Mouse (Mus musculus) gastrocnemius, postnatal 10 days (tissue): ENCODE data around the gene Ly86. TPM values are rescaled to one million over a fixed set of nuclear protein-coding genes. Genes with fewer than 3 reads are reported as not detected.

Experiments
- DNase-seq: peaks from one replicate; pipeline ENCODE4 v3.0.0; 2021; ENCODE audit warnings: mixed read lengths
- long read RNA-seq, 2 experiments: library from polyadenylated mRNA; stranded (forward); transcript quantifications; one replicate each; pipeline ENCODE4 v2.0.0; 2021
- total RNA-seq, 2 experiments: library from RNA; stranded (reverse); gene quantifications; 2 replicates each; pipeline ENCODE4 v1.2.3; 2021

Ly86 gene
- total RNA-seq = 1 to 10 TPM; 1.3 to 2.3 TPM
- long read RNA-seq, experiment 1, partial matches to known transcripts = 0 of 1 reads
- long read RNA-seq, experiment 1, other reads (novel, unspliced or antisense) = 0 of 1 reads
- long read RNA-seq, experiment 2 = 0 reads

GRCm38 (mm10) chr13:37344909-37345772, at the start of gene Ly86:
Ly86 (plus strand) TSS chr13:37345208.
- DNase-seq = no peak

DNA sequence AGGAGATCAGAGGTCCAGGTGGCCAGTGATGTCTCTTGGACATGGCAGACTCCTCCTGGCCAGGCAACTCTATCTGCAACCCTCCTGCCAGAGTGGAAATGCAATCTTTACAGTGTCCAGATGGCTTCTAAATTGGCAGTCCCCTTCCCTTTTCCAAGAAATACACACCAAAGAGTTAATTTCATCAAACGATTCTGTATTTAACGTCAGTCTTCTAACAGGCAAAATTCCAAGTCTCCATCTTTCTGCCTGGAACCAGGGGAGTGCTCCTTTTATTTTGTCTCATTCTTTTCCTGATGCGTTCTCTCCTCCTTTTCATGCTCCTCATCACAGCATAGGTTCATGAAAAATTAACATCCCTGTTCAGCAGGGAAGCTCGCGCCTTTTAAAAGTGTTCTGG, 47.1 kb upstream of the Ly86 start:
- DNase-seq = no peak

DNA sequence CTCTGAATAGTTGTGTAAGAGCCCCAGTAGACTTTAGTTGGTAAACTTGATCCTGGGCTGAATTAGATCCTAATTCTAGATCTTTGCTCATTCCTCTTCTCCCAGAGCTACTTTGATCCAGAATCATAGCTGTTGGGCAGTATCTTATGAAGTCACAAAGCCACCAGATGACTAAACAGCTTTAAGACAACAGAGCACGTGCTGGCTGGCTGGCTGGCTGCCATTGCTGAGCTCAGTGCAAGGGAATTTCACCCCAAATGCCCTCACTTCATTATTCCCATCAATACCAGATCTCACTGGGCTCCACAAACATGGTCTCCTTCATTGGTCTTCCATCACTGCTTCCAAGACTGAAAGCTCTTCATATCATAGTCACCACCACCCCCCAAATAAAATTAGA, 46.2 kb upstream of the Ly86 start:
- no peak for DNase-seq

- DNase-seq = no peak
Observed at GRCm38 (mm10) chr13:37302877-37303276, 42.1 kb upstream of the Ly86 start.

DNA sequence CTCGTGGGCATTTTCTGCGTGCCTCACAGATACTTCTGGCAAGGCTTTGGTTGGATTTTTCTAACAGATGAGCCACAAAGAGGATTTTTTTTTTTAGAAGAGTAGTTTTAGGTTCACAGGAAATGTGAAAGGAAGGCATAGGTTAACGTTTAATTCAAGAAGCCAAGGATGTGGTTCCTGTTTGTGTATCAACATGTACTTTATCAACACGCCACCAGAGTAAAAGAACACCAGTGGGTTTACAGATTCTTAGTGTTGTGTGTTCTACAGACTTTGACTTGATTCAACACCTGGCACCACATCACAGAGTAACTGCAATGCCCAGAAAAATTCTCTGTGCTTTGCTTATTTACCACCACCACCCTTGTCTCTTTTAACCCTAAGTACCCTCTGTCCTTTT, 37.0 kb upstream of the Ly86 start:
- DNase-seq = no peak

DNA sequence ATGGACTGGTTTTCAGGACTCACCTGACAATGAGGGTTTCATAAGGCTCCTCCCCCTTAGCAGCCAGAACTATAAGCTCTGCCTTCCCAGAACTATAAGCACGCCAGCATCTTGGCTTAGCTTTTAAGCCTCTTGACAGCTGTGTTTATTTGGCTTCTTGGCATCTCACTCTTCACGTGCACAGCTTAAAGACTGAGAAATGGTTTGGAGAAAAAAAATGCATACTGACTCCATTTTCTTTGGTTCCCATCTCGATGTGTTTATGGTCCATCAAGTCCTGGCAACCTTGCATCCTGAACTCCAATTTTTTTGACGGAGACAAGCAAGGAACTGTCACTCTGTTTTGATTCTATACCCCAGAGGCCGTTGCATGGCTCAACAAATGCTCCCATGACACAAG, 35.7 kb upstream of the Ly86 start:
- no peak for DNase-seq

DNA sequence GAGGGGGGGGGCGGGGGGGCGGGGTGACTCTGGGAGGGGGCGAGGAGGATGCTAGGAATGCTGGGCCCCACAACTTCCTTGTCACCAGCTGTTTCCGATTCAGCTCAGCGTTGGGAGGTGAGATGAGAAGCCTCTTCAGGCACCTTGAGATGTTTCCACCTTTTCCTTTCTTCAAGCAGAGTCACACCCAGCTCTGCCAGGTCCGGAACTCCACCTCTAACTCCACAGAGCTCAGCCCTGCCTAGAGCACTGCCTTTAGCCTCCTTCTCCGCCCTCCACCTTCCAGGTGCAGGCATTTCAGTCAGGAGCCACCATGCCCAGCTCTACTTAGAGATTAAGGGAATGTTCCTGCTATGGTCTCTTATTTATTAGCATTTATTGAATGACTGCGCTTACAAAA, 34.7 kb upstream of the Ly86 start:
- DNase-seq = no peak

DNA sequence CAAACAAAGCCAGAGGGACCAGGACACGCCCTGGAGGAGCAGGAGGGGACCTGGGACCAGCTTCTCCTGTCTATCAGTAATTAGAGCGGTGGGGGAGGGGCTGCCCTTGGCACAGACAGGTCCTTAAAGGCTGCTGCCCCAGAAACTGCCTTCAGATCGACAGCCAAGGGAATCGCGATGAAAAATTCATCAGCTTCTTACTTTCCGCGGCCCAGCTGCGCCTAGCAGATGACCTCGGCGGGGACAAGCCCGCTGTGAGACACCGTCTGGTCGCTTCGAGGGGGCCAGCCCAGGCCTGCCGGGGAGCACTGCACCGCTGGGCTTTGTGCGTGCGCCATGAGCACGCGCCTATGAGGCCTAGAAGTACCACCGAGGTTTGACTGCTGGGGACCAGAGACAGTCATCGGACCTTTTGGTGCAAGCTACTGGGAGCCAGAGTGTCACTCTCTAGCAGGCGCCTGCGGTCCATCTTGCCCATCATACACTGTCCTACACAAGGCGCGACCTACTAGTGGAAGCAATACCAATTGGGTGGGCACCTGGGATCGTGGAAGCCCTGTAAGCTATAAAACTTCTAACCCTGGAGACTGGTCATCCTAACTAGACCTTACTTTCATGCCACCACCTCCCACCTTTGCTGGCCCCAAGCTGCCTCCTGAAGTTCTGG, 33.3 kb upstream of the Ly86 start:
- DNase-seq = peak; percentile 14

- peak; percentile 87 for DNase-seq
Observed at GRCm38 (mm10) chr13:37312222-37312928, 32.6 kb upstream of the Ly86 start.

DNA sequence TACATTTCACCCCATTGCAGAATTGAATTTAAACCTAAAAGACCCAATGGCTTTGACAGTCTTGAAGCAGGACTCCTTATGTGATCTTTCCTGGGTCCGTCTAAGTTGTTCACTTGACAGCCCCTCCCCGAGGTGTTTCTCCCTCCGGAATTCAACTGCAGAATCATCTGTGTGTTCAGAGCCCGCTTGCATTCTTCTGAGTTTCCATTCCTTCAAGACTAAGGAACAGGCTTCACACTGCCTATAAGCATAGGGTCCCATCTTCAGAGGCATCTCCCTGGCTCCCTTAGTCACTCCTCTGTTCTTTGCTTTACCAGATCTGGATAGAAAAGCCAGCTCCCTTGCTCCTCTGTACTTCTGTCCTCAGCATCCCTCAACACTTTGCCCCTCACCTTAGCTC, 32.1 kb upstream of the Ly86 start:
- DNase-seq = no peak

DNA sequence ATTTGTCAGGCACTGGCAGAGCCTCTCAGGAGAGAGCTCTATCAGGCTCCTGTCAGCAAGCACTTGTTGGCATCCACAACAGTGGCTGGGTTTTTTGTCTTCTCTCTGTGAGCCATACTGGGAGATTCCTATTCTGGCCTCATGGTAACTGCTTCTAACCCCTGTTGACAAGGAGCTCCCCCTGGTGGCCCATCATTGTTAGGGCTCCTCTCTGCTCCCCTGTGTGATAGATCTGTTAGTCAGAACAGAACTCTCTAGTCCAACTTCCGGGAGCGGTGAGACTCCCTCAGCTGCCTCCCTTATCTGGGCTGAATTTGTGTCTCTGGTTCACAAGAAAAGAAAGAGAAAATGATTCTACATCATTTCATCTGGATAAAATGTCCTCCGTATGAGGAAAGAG, 19.5 kb upstream of the Ly86 start:
- DNase-seq = peak; percentile 64

DNA sequence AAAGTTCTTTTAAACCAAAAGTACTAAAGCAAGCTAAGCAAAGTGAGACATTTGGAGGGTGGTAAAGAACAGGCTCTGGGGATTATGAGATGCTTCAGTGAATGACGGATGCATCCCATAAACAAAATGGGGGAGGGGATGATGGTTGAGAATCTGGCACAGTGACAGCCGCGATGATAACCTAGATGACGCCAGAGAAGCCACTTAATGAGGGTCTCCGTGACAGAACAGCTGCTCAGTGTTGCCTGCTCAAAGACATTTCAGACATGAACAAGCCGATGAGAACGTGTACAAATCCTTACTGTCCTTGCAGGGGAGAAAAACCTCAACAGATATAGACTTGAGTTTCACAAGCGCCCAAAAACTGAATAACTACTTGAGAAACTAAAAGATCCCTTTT, 15.3 kb upstream of the Ly86 start:
- no peak for DNase-seq

DNA sequence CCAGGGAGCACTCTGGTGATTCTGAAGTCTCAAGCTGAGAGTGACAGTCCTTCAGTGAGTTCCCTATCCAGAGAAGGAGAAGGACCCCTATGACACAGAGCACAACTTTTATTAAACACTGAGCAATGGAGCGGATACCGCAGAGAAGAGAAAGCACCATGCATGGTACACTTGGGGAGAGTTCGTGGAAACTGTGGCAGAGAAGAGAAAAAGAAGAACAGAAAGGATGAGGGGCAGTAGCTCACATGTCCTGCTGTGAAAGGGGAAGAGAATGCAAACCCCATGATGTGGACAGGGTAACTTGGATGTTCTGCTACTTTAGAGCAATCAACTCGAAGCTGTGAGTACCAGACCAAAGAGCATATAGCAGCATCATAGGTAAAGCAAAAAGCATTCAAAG, 14.0 kb upstream of the Ly86 start:
- DNase-seq = no peak

GRCm38 (mm10) chr13:37332779-37333543, 12.0 kb upstream of the Ly86 start:
- DNase-seq = no peak

DNA sequence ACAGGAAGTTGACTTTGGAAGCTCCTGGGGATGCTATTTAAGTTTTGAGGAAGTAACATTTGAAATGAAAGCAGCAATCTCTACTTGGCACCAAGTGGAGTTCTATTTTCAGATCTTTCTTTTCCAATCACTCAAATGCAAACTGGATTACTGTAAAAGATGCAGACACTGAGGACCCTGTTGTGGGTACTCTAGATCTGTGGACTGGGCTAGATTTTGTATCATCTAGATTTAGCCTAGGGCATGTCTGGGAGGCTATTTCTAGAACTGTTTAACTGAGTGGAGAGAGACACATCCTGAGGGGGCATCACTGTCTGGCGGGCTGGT, 11.5 kb upstream of the Ly86 start:
- no peak for DNase-seq

- no peak for DNase-seq
Observed at GRCm38 (mm10) chr13:37337269-37337668, 7.7 kb upstream of the Ly86 start.

DNA sequence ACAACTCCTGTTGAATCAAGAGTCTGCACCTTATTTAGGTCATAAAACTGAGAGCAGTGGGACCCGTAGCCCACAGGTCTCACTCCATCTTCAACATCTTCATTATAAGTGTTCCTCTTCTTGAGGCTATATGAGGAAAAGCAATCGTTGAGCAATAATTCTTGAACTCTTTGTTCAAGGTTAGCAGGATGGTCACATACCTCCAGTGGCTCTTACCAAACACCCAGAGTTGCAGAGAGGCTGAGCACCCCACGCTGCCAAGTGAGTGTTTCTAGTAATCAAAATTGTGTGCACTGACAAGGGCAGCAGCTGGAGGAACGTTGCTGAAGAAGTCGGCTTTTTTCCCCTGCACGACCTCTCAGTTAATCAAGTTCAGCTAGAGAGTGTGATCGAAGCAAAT, 7.1 kb upstream of the Ly86 start:
- DNase-seq = no peak

- DNase-seq = no peak
Observed at GRCm38 (mm10) chr13:37342804-37343203, 2.2 kb upstream of the Ly86 start.

DNA sequence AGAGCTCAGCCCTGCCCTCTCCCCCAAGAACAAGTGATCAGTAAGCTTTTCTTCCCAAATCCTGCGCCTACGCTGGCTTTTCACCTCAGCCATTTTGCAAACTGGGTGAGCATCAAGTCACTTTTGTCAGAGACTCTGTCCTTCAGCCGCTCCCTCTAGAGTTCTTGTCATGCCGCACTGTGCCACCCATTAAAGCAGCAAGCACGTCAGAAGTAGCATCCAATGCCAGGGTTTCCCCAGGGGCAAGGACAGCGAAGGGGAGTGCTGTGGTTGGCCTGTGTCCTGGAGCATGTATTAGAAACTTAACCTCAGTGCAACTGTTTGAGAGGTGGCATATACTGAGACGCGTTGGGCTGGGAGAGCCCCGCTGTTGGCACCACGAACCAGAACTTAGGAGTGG, 815 bp downstream of the Ly86 start:
- no peak for DNase-seq

- DNase-seq = no peak
Observed at GRCm38 (mm10) chr13:37347871-37348595, 3.0 kb downstream of the Ly86 start.

DNA sequence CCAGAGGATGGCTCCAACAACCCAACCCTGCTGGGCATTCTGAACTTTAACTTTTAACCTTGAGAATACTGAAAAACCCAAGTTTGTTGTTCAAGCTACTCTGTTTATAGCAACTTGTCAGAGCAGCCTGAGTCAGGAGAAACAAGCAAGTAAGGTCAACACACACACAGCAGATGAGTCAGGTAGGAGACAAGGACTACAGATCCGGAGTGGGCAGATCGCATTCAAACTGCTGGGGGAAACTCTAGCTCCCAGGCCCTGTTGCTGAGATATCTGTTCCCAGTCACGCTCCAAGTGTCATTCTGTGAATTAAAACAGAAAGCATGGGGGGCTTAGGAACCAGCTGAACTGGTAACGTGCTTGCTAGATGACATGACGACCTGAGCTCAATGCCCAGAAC, 4.0 kb downstream of the Ly86 start:
- no peak for DNase-seq

DNA sequence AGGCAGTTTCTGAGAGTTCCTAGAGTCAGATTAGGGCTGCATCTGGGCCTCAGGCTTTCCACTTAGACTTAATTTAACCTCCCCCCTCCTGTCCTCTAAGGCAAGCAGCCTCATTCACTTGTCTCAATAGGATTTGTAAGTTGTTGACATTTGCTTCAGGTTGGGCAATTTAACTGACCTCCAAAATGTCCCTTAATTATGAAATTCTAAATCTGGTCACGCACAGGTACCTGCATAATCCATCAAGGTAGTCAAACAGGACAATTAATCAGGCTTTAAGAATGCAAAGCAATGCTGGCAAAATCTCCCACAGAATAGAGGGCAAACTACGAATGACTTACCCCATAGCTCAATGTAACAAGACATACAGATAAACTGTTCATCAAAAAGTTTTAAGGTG, 8.0 kb downstream of the Ly86 start:
- no peak for DNase-seq
